Mouse (Mus musculus) MEL (cell line): ENCODE results near the gene Il5. TPM values are rescaled to one million over a fixed set of nuclear protein-coding genes. Genes with fewer than 3 reads are reported as not detected.

Source experiments
- DNase-seq: peaks from one replicate; pipeline ENCODE4 v3.0.0; 2011; ENCODE audit warnings: low read depth, low spot score
- H3K27ac ChIP-seq: 2 replicates; pipeline ENCODE4 v1.5.1; 2012; ENCODE audit warnings: low read depth, mild to moderate bottlenecking, control low read depth, low read length, moderate library complexity; ENCODE audit not compliant: control insufficient read depth
- H3K27me3 ChIP-seq, 2 experiments: fragments of 150-350 bp in 1 of 2; sonication (generic) in 1 of 2; 2 replicates each; pipeline ENCODE4 v1.6.1; 2012; ENCODE audit warnings: low read length in 2 of 2, mild to moderate bottlenecking in 2 of 2, improper control_type of control experiment in 1 of 2, moderate library complexity in 1 of 2; ENCODE audit not compliant: insufficient read depth in 2 of 2, control insufficient read depth in 1 of 2
- H3K36me3 ChIP-seq, 2 experiments: 2 replicates each; pipeline ENCODE4 v1.6.1; 2012 to 2014; ENCODE audit warnings: low read length in 2 of 2, improper control_type of control experiment in 1 of 2, inconsistent platforms in 1 of 2, mild to moderate bottlenecking in 1 of 2; ENCODE audit not compliant: insufficient read depth in 2 of 2, control insufficient read depth in 1 of 2
- H3K4me1 ChIP-seq, 2 experiments: fragments of 150-350 bp in 1 of 2; sonication (generic) in 1 of 2; 2 replicates each; pipeline ENCODE4 v1.6.1; 2012; ENCODE audit warnings: low read length in 2 of 2, improper control_type of control experiment in 1 of 2, mild to moderate bottlenecking in 1 of 2; ENCODE audit not compliant: insufficient read depth in 2 of 2, control insufficient read depth in 1 of 2
- H3K4me3 ChIP-seq, 2 experiments: fragments of 150-350 bp in 1 of 2; sonication (generic) in 1 of 2; 2 replicates each; pipeline ENCODE4 v1.5.1; 2012; ENCODE audit warnings: low read depth in 2 of 2, low read length in 2 of 2, mild to moderate bottlenecking in 2 of 2, moderate library complexity in 2 of 2, control low read depth in 1 of 2, improper control_type of control experiment in 1 of 2; ENCODE audit not compliant: control insufficient read depth in 1 of 2, insufficient read depth in 1 of 2
- H3K79me2 ChIP-seq: 2 replicates; pipeline ENCODE4 v1.6.1; 2012; ENCODE audit warnings: mild to moderate bottlenecking, low read length, moderate library complexity; ENCODE audit not compliant: control insufficient read depth, poor library complexity, insufficient read depth
- H3K9ac ChIP-seq: 2 replicates; pipeline ENCODE4 v1.6.1; 2012; ENCODE audit warnings: low read depth, mild to moderate bottlenecking, control low read depth, low read length, moderate library complexity; ENCODE audit not compliant: control insufficient read depth, poor library complexity, severe bottlenecking
- H3K9me3 ChIP-seq: fragments of 150-350 bp; sonication (generic); replicated peaks from 2 replicates; pipeline ENCODE4 v1.6.1; 2012; ENCODE audit warnings: mild to moderate bottlenecking, low read length, improper control_type of control experiment, moderate library complexity; ENCODE audit not compliant: insufficient read depth
- BHLHE40 ChIP-seq: IDR thresholded peaks from 2 replicates; pipeline ENCODE4 v1.6.1; 2012; ENCODE audit warnings: low read depth, mild to moderate bottlenecking, inconsistent platforms, low read length, improper control_type of control experiment, borderline replicate concordance
- CHD2 ChIP-seq: IDR thresholded peaks from 2 replicates; pipeline ENCODE4 v1.6.1; 2011; ENCODE audit warnings: low read length, improper control_type of control experiment
- CTCF ChIP-seq, 3 experiments: IDR thresholded peaks in 2 of 3; conservative IDR thresholded peaks in 1 of 3; 2 replicates each; pipeline ENCODE4 v1.5.1; 2011 to 2012; ENCODE audit warnings: low read length in 3 of 3, low read depth in 2 of 3, mild to moderate bottlenecking in 2 of 3, improper control_type of control experiment in 1 of 3, inconsistent platforms in 1 of 3, mixed read lengths in 1 of 3, moderate library complexity in 1 of 3; ENCODE audit not compliant: control insufficient read depth in 1 of 3, insufficient read depth in 1 of 3, poor library complexity in 1 of 3, severe bottlenecking in 1 of 3
- E2F4 ChIP-seq: IDR thresholded peaks from 2 replicates; pipeline ENCODE4 v1.6.1; 2011; ENCODE audit warnings: low read depth, low read length, improper control_type of control experiment, borderline replicate concordance
- EP300 ChIP-seq, 2 experiments: IDR thresholded peaks; 2 replicates each; pipeline ENCODE4 v1.6.1; 2011; ENCODE audit warnings: improper control_type of control experiment in 2 of 2, low read length in 2 of 2, low read depth in 1 of 2, mild to moderate bottlenecking in 1 of 2
- ETS1 ChIP-seq: IDR thresholded peaks from 2 replicates; pipeline ENCODE4 v1.6.1; 2012; ENCODE audit warnings: low read depth, mild to moderate bottlenecking, inconsistent platforms, low read length, improper control_type of control experiment, moderate library complexity
- GABPA ChIP-seq: IDR thresholded peaks from 2 replicates; pipeline ENCODE4 v1.6.1; 2012; ENCODE audit warnings: low read depth, mild to moderate bottlenecking, inconsistent platforms, low read length, improper control_type of control experiment, moderate library complexity
- GATA1 ChIP-seq: IDR thresholded peaks from 2 replicates; pipeline ENCODE4 v1.6.1; 2011; ENCODE audit warnings: low read depth, low read length, improper control_type of control experiment
- HCFC1 ChIP-seq: IDR thresholded peaks from 2 replicates; pipeline ENCODE4 v1.6.1; 2012; ENCODE audit warnings: low read depth, mild to moderate bottlenecking, inconsistent platforms, low read length, improper control_type of control experiment, moderate library complexity
- JUND ChIP-seq: IDR thresholded peaks from 2 replicates; pipeline ENCODE4 v1.6.1; 2011; ENCODE audit warnings: low read depth, mild to moderate bottlenecking, improper control_type of control experiment, low read length
- MXI1 ChIP-seq: IDR thresholded peaks from 2 replicates; pipeline ENCODE4 v1.6.1; 2011; ENCODE audit warnings: mild to moderate bottlenecking, low read depth, low read length, improper control_type of control experiment
- NELFE ChIP-seq: IDR thresholded peaks from 2 replicates; pipeline ENCODE4 v1.6.1; 2011; ENCODE audit warnings: low read depth, low read length, improper control_type of control experiment
- NRF1 ChIP-seq: IDR thresholded peaks from 2 replicates; pipeline ENCODE4 v1.6.1; 2014; ENCODE audit warnings: low read depth, mild to moderate bottlenecking, inconsistent platforms, low read length, improper control_type of control experiment, moderate library complexity; ENCODE audit not compliant: poor library complexity, insufficient read depth, severe bottlenecking
- POLR2A ChIP-seq, 2 experiments: IDR thresholded peaks; 2 replicates each; pipeline ENCODE4 v1.6.1; 2011 to 2012; ENCODE audit warnings: low read length in 2 of 2, mild to moderate bottlenecking in 2 of 2, control low read depth in 1 of 2, improper control_type of control experiment in 1 of 2, low read depth in 1 of 2, moderate library complexity in 1 of 2; ENCODE audit not compliant: control insufficient read depth in 1 of 2, insufficient read depth in 1 of 2, poor library complexity in 1 of 2
- SMC3 ChIP-seq: IDR thresholded peaks from 2 replicates; pipeline ENCODE4 v1.6.1; 2011; ENCODE audit warnings: low read depth, low read length, improper control_type of control experiment
- TAL1 ChIP-seq: IDR thresholded peaks from 2 replicates; pipeline ENCODE4 v1.6.1; 2012; ENCODE audit warnings: mild to moderate bottlenecking, inconsistent platforms, low read length, moderate library complexity, mixed read lengths
- TBP ChIP-seq: IDR thresholded peaks from 2 replicates; pipeline ENCODE4 v1.8.0; 2011; ENCODE audit warnings: low read depth, low read length, improper control_type of control experiment
- TCF12 ChIP-seq: IDR thresholded peaks from 2 replicates; pipeline ENCODE4 v1.6.1; 2014; ENCODE audit warnings: low read depth, mild to moderate bottlenecking, inconsistent platforms, low read length, improper control_type of control experiment, moderate library complexity
- UBTF ChIP-seq: IDR thresholded peaks from 2 replicates; pipeline ENCODE4 v1.6.1; 2012; ENCODE audit warnings: low read depth, mild to moderate bottlenecking, inconsistent platforms, low read length, improper control_type of control experiment, moderate library complexity, borderline replicate concordance; ENCODE audit not compliant: insufficient read depth
- USF1 ChIP-seq: IDR thresholded peaks from 2 replicates; pipeline ENCODE4 v1.6.1; 2014; ENCODE audit warnings: low read depth, mild to moderate bottlenecking, inconsistent platforms, low read length, improper control_type of control experiment, moderate library complexity
- USF2 ChIP-seq, 2 experiments: IDR thresholded peaks; 2 replicates each; pipeline ENCODE4 v1.6.1; 2011 to 2012; ENCODE audit warnings: improper control_type of control experiment in 2 of 2, low read length in 2 of 2, borderline replicate concordance in 1 of 2, inconsistent platforms in 1 of 2, low read depth in 1 of 2, mild to moderate bottlenecking in 1 of 2; ENCODE audit not compliant: insufficient read depth in 1 of 2
- ZC3H11A ChIP-seq: IDR thresholded peaks from 2 replicates; pipeline ENCODE4 v1.6.1; 2012; ENCODE audit warnings: low read depth, mild to moderate bottlenecking, inconsistent platforms, low read length, improper control_type of control experiment
- ZKSCAN1 ChIP-seq: IDR thresholded peaks from 2 replicates; pipeline ENCODE4 v1.6.1; 2012; ENCODE audit warnings: low read depth, mild to moderate bottlenecking, inconsistent platforms, low read length, improper control_type of control experiment, moderate library complexity
- ZNF384 ChIP-seq: IDR thresholded peaks from 2 replicates; pipeline ENCODE4 v1.6.1; 2012; ENCODE audit warnings: low read depth, mild to moderate bottlenecking, inconsistent platforms, low read length, improper control_type of control experiment
- polyA plus RNA-seq, 2 experiments: library from polyadenylated mRNA; stranded (reverse) in 1 of 2; unstranded in 1 of 2; fragments of >175 nt in 1 of 2; fragments of >200 nt in 1 of 2; gene quantifications; 2 replicates each; pipeline versions ENCODE4 v1.2.1 to v1.2.4; 2012; ENCODE audit warnings: low replicate concordance in 2 of 2, low read depth in 1 of 2; ENCODE audit not compliant: insufficient read length in 2 of 2, insufficient read depth in 1 of 2, missing spikeins in 1 of 2
- total RNA-seq: library from RNA; depleted of rRNA; stranded (reverse); fragments of 300-350 nt; gene quantifications from 2 replicates; pipeline ENCODE4 v1.2.3, GENCODE M21; 2012

Gene Il5
- total and polyA plus RNA-seq, 3 experiments, result not detected

- DNase-seq, result no peak
- Histone ChIP-seq H3K27ac (no peak overlapping the region), H3K4me3 (no peak overlapping the region), H3K9ac (no peak overlapping the region), H3K36me3 (peaks cover 3 to 40% of the 10 kb centered on the region in 2 experiments), H3K4me1 (no peaks in the 10 kb centered on the region), H3K27me3 (no peaks in the 10 kb centered on the region), H3K79me2 (no peaks in the 10 kb centered on the region), H3K9me3 (no peaks in the 10 kb centered on the region)
- TF ChIP-seq E2F4 (no peak), CTCF (IDR thresholded peaks at IDR 0.05 in 2 of 3, conservative IDR thresholded peaks at IDR 0.05 in 1 of 3; ENCODE audit: control insufficient read depth in 1 of 3, insufficient read depth in 1 of 3, low read depth in 2 of 3, low read length in 3 of 3, poor library complexity in 1 of 3, severe bottlenecking in 1 of 3) (peak in 1 of 3 experiments; percentile 16; a peak in 1 of 6 replicates)
Measured at GRCm38 (mm10) chr11:53698521-53698920, 22.1 kb upstream of the Il5 start.

- Histone ChIP-seq H3K27me3 (no peaks in the 10 kb centered on the region), H3K9me3 (no peaks in the 10 kb centered on the region), H3K4me3 (no peak overlapping the region), H3K27ac (no peak overlapping the region), H3K4me1 (no peaks in the 10 kb centered on the region), H3K79me2 (no peaks in the 10 kb centered on the region), H3K36me3 (peaks cover 6 to 38% of the 10 kb centered on the region in 2 experiments), H3K9ac (no peak overlapping the region)
- TF ChIP-seq TBP (no peak), NRF1 (no peak), CTCF (IDR thresholded peaks at IDR 0.05 in 2 of 3, conservative IDR thresholded peaks at IDR 0.05 in 1 of 3; ENCODE audit: control insufficient read depth in 1 of 3, insufficient read depth in 1 of 3, low read depth in 2 of 3, low read length in 3 of 3, poor library complexity in 1 of 3, severe bottlenecking in 1 of 3) (no peak), JUND (no peak), CHD2 (no peak), TAL1 (no peak), ZKSCAN1 (no peak), ETS1 (no peak), SMC3 (no peak), HCFC1 (no peak), ZNF384 (no peak), GATA1 (no peak), NELFE (no peak)
- no peak for DNase-seq
Measured at GRCm38 (mm10) chr11:53699351-53699750, 21.2 kb upstream of the Il5 start.

- peaks cover 17% of the 10 kb centered on the region for H3K79me2 ChIP-seq
- peak overlapping the region; percentile 97 for H3K27ac ChIP-seq
- H3K9ac ChIP-seq, result peak overlapping the region; percentile 94
- H3K4me1 ChIP-seq, result peaks cover 3 to 10% of the 10 kb centered on the region in 2 experiments
- H3K36me3 ChIP-seq, result peaks cover 13 to 25% of the 10 kb centered on the region in 2 experiments
- peak; percentile 84 for DNase-seq
- H3K9me3 ChIP-seq, result no peaks in the 10 kb centered on the region
- peak overlapping the region; percentile 68 to 88 for H3K4me3 ChIP-seq
- H3K27me3 ChIP-seq, result no peaks in the 10 kb centered on the region
- no peak for TF ChIP-seq UBTF
- TF ChIP-seq BHLHE40, result no peak; the same call in 1 of the 2 replicates
- TF ChIP-seq ZC3H11A, result no peak
- TF ChIP-seq E2F4, result peak; percentile 49; the same call in 1 of the 2 replicates
- no peak for TF ChIP-seq ZKSCAN1
- TF ChIP-seq SMC3, result 0 out of 2 replicates have a peak, but pooled peaks have one; percentile 0
- 0 out of 4 replicates have a peak, but pooled peaks of 1 of the 2 experiments have one; percentile 4 for TF ChIP-seq EP300 (IDR thresholded peaks at IDR 0.05; ENCODE audit: low read depth in 1 of 2, low read length in 2 of 2)
- no peak for TF ChIP-seq USF1
- no peak for TF ChIP-seq GABPA
- TF ChIP-seq USF2 (IDR thresholded peaks at IDR 0.05; ENCODE audit: borderline replicate concordance in 1 of 2, insufficient read depth in 1 of 2, low read depth in 1 of 2, low read length in 2 of 2), result no peak
- TF ChIP-seq TCF12, result no peak
- TF ChIP-seq JUND, result no peak
- no peak; a peak in 1 of 4 replicates for TF ChIP-seq POLR2A (IDR thresholded peaks at IDR 0.05; ENCODE audit: control insufficient read depth in 1 of 2, insufficient read depth in 1 of 2, low read depth in 1 of 2, low read length in 2 of 2, poor library complexity in 1 of 2)
- no peak for TF ChIP-seq MXI1
Measured at GRCm38 (mm10) chr11:53706236-53706933, 14.2 kb upstream of the Il5 start.
